Mouse (Mus musculus) embryo, embryonic 10.5 days (tissue): ENCODE measurements at regions not wholly inside any gene's neighbourhood (a gene's known extent, or its start where the extent isn't known, plus 50 kb on each side); places are given as distances from the start of the nearest gene placed in this dataset.

Source experiments
- DNase-seq: peaks from one replicate; pipeline ENCODE4 v3.0.0-alpha.2; 2015; ENCODE audit warnings: low spot score

DNA sequence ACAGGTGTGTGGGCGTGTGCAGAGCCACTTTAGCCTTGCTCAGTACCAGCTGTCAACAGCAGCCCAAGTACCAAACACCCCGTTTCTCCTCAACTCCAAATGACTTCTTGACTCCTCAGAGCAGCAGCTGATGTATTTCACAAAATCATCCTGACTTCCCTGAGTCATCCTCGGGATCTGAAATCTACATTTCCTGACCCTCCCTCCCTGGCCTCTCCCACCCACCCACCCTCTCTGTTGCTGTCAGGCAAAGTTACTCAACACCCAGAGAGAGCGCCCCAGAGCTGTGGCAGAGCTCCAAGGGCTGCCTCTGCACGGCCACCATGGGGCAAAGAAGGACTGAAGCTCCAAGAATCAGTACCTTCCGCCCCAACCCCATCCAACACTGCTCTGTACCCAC is 83.5 kb upstream of the Cyp1b1 start:
- DNase-seq: no peak

DNA sequence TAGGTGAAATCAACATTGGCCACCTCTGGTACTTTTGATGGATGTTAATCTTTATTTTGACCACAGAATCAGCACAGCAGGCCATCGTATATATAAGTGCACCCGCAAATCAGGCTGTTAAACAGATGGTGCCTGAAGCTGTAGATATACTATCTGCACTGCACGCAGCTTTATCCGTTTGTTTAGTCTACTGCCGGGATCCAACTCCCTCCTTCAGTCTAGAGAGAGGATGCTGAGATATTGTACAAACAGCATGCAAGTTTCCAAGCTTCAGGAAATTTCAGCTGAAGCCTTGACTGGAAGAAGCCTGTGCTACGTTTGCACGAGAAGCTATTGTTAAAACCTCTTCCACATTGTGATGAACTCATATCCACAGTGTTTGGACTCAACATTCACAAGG is 75.3 kb upstream of the Cyp1b1 start:
- no peak for DNase-seq

DNA sequence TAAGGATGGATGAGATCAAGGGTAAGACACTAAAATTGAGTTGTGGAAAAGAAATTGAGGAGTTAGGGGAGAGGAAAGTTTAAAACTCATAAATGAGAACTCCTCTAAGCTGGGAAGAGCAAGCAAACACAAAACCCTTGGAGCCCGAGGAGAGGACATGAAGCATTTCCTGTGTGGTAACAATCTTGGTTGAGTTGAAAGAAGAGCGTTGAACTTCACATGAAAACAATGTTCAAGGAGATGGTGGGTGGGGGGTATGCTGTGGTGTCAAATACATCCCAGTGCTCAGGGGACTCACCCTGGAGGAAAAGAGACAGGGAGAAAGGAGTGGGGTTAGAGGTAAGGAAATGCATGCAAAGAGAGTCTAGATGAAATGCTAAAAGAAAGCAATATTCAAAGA is 72.3 kb upstream of the Cyp1b1 start:
- DNase-seq: no peak

DNA sequence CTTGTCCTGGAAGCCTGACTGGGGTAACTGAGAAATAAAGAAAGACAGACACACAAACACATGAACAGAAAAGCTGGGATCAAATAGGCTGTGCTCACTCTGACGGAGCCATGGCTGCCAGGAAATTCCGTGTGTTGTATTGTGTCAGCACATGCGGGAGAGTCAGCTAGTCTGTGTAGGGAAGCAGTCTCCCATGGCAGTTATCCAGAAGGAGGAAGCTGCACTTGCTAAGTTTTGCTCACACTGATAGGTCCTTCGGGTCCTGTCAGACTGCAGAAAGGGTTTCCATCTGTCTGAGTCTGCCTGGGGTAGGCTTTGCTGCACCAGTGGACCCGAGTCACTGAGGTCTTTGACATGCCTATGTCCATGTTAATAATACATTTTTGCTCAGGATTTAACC is 71.8 kb upstream of the Cyp1b1 start:
- DNase-seq: no peak

DNA sequence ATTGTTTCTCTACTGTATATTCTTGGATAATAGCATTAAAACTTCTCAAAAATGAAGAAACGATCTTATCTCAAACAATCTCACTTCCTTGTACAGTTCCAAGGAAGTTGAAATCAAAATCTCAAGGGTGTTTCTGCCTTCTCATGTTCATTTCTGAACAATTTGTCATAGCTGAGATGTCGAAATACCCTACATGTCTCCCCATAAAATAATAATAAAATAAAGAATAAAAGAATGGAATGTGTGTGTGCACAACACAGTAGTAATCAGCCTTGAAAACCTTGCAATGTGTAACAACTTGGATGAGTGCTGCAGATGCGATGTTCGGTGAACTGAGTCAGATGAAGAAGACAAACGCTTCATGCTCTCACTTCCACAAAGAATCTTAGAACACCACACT is 71.4 kb upstream of the Cyp1b1 start:
- no peak for DNase-seq

DNA sequence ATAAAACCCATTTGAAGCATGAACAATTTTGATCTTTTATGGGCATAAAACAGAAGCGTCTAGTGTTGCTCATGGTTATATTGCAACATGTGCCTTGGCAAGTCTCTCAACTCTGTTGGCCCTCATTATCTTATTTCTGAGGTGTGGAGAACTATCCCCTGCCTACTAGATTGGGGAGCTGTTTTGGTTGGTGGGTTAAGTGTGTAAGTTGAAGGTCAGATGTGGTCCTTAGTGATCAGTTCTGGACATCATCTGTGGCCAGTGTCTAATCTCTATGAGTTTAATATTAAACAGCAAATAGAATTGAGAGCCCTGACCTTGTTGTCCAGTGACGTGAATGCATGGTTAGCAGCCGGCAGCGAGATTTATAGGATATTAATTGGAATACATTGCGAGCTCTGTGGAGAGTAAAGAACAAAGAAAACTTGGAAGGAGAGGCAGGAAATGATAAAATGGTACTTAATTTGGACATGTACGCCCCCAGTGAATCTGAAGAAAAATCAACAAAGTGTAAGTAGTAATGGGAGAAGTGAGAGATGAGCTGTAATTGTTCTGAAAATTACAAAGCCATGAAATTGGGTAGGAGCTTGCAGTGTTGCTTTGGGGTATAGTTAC is 69.5 kb upstream of the Cyp1b1 start:
- DNase-seq: no peak

DNA sequence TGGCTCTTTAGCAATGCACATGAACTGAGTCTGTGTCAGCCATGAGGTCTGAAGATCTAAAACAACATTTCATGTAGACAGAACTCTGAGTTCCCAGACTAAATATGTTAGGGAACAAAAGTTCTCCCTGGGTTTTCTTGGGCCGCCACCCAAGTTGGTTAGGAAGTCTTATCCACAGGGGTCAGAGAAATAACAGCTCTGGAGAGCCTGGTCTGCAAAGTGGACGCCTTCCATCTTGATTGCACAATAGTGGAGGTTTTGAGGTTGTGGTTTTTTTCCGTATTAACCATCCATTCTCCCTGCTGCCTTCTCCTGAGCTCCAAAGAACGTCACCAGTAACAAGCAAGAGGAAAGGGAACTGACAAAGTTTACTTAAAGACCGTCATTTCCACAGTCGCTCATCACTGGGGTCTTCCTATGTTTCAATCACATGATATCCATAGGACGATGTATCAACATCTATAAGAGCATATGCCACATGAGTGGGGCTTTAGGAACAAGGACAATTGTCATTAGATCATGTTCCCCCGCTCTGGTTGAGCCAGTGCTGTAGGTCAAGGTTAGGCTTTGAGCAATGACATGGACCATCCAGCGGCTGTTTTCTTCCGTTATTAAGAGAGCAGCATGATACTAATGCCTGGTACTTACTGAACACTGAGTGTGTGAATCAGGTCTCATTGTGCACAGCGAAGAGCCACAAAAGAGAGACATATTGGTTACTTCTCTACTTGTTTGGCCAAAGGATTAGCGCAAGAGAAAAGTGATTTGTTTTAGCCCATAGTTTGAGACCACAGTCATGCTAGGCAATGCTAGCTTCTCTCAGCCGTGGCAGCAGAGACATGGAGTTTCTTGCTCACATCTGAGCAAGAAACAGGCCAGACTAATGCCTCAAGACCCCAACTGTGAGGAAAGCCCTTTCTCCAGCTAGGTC is 67.1 kb upstream of the Cyp1b1 start:
- no peak for DNase-seq

DNA sequence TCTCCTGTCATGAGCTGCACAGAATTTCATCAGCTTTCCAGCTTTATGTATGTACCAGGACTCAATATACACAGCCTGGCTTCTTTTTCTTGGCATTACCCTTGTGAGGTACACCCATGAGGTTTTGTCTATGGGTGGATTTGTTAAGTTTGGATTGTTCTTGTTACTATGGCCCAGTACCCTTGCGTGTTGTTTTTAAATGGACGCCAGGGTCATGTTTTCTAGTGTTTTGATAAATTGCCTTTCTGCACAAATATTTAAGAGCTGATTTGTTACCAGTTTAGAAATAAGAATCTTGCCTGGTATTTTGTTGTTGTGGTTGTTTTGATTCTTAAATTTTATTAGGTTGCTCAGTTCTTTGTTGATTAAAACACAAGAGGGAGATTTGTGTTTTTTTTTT is 66.4 kb upstream of the Cyp1b1 start:
- no peak for DNase-seq

DNA sequence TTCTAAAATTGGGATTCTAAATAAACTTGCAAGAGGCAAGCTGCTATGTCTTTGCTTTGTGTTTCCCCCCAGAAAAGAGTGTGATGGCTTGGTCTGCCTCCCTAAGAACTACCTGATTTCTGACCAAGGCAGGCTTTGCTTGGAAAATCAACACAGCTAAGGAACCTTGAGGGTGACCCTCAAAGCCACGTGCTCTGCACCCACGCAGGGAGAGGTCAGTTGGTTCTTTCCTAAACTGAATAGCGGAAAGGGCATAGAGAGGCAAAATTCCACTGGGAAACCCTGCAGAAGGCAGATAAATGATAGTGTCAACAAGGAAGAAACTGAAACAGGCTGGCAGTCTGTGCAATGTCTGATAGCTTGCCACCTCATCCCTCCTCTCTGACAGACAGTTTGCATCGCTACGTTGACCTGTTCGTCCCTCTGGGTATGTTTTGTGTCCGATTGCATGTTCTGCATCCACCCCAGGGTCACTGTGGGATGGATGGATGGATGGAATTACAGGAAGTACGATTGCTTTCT is 63.1 kb upstream of the Cyp1b1 start:
- DNase-seq: peak; percentile 13

DNA sequence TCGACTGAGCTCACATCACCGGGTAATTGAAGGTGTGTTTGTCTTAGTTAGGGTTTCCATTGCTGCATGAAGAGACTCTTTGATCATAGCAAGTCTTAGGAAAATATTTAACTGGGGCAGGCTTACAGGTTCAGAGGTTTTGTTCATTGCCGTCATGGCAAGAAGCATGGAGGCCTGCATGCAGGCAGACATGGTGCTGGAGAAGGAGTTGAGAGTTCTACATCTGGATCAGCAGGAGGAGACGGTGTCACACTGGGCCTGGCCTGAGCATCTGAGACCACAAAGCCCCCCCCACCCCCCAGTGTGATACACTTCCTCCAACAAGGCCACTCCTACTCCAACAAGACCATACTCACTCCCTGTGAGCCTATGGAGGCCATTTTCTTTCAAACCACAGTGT is 61.3 kb upstream of the Cyp1b1 start:
- no peak for DNase-seq

DNA sequence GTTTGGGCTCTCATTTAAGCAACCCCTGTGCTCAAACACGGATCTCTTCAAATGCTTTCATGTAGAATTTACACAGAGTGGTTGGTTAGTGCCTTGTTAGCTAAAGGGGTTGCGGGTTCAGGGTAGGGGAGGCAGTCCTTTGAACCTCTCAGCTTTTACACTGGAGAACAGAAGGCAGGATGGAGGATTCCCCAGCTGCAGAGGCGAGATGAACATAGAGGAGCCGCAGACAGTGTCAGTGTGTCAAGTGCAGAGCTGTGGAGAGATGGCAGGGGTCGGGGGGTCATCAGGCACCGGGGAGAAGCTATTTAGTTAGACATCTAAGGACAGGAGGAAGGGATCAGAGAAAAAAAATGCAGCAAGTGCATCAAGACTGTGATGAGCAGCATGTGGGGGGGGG is 60.4 kb upstream of the Cyp1b1 start:
- no peak for DNase-seq

DNA sequence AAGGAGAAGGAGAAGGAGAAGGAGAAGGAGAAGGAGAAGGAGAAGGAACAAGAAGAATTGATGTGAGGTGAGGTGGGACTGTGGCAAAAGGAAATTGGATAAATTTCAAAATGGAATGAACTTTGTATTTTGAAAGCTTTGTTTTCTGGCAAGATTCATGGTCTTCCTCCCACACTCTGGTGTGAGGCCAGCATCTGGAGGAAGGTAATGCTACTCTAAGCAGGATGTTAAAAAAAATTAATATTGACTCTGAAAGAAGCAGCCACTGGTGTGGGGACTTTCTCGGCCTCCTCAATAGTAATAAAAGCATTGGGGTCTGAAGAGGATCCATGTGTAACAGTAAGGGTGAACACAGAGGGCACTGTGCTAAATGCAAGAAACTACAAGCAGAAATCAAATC is 59.4 kb upstream of the Cyp1b1 start:
- no peak for DNase-seq

DNA sequence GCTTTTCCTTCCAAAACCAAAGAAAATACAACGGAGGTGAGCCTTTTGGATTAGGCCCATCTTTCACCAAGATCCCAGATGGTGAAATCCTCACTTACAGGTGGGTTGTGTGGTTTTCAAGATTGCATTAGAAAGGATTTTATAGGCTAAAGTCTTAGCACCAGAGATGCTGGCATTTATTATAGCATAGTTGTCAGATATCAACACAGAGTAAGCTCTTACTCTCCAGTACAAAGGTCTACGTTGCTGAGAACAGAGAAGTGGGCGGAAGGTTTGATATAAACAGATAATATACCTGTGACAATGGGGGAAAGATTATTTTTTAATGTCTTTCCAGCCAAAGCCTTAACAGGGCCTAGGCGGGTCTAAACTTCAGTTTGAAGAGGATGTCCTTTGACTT is 57.4 kb upstream of the Cyp1b1 start:
- no peak for DNase-seq

DNA sequence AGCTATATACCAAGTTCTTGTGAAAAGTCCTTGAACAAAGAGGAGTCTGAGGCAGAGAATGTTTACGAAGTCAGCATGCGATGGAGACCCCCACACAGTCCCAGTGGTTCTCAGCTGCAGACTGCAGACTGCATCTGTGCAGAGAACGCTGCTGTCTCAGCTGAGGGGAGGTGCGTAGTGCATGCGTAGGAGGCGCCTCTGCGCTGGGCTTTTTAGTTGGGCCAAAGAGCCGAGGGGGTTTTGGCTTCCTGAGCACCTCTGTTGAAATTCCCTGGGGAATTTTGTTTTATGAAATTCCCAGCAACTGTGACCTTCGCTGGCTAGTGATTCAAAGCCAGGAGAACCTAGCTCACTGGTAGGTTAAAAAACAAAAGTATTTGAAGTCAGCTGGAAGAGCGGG is 56.9 kb upstream of the Cyp1b1 start:
- DNase-seq: peak; percentile 54

DNA sequence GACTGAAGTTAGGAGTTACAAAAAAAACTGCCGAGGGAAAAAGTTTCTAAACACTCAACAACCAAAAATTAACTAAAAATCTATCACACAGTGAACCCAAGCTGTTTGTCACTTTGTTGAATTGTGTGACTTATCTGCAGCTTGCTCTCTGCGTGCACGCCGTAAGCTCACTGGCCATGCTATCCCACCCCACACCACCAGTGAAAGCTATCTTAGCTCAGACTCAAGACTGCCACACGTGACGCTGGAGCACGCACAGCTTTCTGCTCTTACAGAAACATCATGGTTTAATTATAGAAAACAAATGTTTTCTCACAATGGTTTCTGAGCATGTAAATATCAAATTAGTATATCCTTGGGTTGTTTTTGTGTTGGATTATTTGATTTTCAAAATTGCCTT is 56.0 kb upstream of the Cyp1b1 start:
- DNase-seq: no peak

DNA sequence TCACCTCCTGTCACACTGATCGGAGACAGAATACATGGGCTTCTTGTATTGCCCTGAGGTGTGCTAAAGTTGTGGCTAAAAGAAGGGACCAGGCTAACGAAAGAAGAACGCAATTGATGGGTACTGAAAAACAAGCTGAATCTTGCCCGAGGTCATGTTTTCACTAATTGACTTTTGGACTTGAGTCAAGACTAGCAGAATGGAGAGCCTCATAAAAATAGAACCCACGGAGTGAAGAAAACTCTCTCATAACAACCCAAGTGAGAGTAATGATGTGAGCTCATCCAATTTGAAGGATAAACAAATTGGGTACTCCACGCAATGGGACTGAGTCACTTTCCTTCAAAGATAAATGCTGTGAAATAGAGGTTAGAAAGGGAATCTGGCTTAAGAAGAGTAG is 55.0 kb upstream of the Cyp1b1 start:
- DNase-seq: no peak

DNA sequence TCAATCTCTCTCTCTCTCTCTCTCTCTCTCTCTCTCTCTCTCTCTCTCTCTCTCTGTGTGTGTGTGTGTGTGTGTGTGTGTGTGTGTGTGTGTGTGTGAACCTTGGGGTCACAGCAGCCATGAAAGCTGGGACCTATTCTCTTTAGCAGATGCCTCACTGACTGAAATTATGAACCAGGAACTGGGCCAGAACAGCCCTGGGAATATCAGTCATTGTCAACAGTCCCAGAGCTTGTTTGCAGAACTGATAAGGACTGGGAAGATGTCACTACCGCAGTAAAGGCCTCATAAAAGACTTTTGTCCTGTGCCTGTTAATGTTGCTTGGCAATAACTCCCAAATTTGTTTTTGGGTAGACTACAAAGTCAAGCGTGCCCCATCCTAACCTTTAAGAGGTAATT is 53.2 kb upstream of the Cyp1b1 start:
- DNase-seq: no peak

DNA sequence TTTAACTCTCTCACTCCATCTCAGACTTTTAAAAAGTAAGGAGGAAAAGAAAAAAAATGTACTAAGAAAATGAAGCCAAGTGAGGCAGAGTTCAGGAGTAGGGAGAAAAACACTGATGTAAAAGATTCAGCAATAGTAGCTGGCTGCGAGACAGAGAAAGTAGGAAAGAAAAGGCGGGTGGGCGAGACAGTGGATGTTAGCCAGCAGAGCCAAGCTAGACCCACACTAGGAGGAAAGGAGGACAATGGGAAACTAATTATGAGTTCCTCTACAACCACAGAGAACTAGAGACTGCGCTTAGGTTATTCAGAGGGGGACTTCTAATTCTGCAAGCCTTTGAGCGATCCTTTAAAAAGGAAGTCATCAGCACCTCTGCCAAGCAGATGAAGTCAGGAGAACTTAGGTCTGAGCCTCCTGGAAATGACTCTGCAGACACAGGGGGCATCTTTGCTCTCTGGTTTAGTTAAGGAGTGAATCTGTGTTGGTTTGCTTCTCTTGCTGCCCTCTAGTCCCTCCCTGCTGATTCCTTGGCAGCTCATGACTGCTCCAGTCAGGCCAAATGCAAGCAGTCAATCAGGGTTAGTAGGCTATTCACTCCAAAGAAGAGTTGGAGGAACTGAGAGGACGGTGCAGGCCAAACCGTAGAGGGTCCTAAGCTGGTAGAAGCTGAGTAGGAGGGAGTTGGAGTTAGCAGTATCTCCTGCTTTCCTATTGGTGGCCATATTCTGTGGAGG is 50.4 kb upstream of the Cyp1b1 start:
- DNase-seq: no peak
